Mouse (Mus musculus) brain, adult 2 months (tissue): ENCODE results near the gene Pla2g2e.
"Not testable (repeated sequence)": the region's sequence is repeated elsewhere in the genome, so short reads cannot be mapped to it uniquely, and the experiment has no call there.

Experiments
- DNase-seq: peaks from one replicate; pipeline ENCODE4 v3.0.0; 2011; ENCODE audit warnings: low read depth, low spot score

The Pla2g2e gene

GRCm38 (mm10) chr4:138882179-138882578 lies 4.4 kb downstream of the Pla2g2e start:
- no peak for DNase-seq

DNA sequence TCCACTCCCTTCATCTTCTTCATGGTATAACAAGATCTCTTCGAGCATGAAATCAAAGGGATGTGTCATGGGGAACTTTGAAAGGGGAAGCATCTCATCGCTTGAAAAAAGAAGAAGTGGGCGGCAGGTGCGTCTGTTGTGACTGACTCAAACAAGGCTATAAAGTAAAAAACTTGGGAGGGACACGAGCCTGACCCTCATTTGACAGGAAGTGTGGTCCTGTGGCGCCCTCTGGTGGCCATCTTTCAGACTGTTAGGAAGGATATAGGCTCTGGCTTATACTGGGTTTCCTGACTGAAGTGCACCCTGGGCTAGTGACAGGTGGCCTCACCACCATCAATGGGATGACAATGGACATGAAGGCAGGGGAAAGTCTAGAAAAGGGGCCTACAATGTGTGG lies 6.5 kb downstream of the Pla2g2e start:
- DNase-seq, result peak; percentile 88

DNA sequence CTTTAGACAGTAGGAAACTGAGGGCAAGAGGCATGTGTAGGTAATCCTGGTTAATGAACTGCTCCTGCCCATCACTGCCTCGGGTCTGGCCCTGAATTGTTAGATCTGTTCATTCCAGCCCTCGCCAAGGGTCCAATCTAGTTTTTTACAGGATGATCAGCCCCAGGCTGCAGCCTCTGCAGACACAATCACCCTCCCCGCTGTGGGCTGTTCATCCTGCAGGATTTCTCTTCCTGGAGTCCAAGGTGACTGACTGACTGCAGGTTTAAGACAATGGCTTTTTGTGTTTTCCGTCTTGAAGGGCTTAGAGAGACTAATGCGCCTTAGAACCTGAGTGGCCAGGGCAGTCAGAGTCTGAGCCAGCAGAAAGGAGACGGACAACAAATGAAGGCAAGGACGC lies 11.4 kb downstream of the Pla2g2e start:
- DNase-seq, result no peak

DNA sequence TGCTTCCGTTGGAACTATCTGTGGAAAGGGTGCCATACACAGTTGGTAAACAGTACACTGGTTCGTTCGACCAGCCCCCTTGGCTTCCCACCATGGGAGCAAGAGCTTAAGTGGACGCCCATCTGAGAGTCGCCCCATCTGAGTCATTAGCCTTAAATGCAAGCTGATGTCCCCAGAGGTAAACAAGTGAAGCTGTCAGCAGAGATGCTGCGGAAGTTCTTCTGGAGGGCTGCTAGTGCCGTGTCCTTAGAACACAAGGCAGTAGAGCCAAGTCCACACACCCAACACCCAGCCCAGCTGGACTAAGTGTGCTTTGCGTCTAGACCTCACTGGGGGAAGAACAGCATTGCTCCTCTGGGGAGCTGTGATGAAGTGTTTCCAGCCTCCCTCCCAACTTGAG lies 11.9 kb downstream of the Pla2g2e start:
- DNase-seq, result no peak

DNA sequence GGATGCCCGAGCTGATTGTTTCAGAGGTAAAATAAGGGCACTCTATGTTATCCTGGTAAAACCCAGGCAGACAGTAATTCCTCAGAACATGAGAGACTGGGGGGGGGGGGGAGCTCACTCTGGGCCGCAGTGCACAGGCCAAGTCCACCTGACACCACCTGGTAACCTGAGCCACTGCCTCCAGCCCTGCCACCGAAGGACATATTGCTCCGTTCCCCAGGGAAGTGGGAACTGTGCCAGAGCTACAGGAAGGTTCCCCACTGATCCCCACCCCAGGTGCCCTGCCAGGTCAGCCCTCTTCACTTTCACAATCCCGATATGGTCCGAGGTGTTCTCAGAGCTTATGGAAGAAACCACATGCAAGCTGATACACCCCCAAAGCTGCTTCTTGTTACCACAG lies 14.9 kb downstream of the Pla2g2e start:
- no peak for DNase-seq

- not testable (repeated sequence) for DNase-seq
Measured at GRCm38 (mm10) chr4:138893789-138894188, 16.0 kb downstream of the Pla2g2e start.

DNA sequence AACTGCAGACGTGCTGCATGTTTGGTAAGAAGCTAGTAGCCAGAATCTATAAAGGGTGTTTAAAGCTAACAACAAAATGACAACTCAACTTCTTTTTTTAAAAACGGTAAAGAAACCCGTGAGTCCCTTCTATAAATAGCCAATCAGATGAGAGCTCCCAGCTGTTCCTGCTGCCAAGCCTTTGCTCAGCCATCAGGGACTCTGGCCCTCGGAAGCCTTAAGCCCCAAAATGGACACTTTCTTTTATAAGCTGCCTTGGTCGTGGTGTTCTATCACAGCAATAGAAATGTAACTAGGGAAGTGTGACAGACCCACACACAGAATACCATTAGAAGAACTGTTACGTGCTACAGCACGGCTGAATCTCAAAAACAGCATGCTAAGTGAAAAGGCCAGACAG lies 21.6 kb downstream of the Pla2g2e start:
- peak; percentile 60 for DNase-seq

DNA sequence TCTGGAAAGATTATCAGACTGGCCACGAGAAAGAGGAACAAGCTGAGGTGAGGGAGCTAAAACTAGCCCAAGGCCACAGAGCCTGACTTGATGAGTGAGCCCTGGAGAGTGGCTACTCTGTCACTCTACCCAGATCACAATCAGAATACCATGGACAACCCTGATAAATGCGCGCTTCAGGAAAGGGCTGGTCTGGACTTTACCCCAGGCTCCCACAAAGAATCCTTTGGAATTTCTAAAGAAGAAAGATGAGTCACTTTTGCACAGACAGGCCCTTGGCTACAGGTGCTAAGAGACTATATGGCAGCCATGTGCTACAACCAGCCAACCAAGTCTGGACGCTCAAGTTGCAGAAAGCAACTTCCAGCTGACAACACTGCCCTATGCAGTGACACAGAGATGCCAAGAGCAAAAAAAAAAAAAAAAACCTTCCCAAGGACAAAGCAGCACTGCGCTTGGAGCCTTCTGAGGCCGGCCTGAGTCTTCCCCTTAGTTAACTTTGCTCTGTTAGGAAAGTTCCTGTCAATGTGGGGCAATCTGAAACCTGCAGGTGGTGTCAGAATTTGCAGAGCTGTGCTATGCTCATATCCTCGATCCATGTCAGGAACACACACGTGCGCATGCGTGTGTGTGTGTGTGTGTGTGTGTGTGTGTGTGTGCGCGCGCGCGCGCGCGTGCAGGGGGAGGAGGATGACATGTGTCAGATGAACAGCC lies 28.0 kb downstream of the Pla2g2e start:
- DNase-seq, result no peak

DNA sequence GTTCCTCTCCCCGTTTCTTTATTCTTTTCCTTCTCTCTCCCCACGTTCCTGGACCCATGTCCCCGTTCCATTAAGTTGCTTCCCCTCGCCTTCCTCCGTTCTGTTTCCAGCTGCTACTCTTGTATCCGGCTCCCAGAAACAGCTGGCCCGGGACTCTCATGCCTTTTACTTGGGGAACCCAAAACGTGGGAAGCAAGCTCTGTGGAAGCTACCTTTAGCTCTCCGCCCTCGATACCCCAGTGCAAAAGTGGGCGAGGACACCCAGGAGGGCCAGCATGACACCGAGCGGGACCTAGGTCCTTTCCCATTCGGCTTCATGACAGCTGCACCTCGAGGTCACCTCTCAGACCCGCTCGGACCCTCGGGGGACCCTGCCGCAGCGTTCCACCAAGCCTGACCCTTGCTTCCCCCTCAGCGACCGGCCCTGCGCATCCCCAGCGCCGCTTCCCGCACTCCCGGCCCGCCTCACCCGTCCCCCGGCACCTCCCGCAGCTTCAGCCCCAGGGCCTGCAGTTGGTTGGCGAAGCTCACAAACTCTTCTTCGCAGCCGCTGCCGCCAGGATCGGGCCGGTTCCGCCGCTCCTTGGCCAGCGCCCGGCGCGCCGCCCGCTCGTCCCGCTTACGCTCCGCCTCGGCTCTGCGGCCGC lies 35.5 kb downstream of the Pla2g2e start:
- DNase-seq, result peak; percentile 25

- peak; percentile 97 for DNase-seq
Measured at GRCm38 (mm10) chr4:138913797-138914196, 36.1 kb downstream of the Pla2g2e start, which contains the start of gene Otud3. Gene Otud3 (minus strand): TSS chr4:138913945.

DNA sequence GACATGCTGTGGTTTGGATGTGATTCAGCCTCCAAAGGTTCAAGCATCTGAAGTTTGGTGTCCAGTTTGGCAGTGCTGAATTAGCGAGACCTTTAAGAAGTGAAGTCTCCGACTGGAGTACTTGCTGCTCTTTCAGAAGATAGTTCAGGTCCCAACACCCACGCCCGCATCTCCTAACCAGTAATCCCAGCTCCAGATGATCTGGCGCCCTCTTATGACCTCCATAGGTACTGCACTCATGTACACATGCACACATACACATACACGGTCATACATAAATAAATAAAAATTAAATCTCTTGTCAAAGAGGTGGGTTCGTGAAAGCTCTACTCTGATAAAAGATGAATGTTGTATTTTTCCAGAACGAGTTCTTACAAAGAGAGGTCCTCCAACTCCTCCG lies 39.5 kb downstream of the Pla2g2e start:
- no peak for DNase-seq

- no peak for DNase-seq
Measured at GRCm38 (mm10) chr4:138921254-138922130, 43.8 kb downstream of the Pla2g2e start.

DNA sequence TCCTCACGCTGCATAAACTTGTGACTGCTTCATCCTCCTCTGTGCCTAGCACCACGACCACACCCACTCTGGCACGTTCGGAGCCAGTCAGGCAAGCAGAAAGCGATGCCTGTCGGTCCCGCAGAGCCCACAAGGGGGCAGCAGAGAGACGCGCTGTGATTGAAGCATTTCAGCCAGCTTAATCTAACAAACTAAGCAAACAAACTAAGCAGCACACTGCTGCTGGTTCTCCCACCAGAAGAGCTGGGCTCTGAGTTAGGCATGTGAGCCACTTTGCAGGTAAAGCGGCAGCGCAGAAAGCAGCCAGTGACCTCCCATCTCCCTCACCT lies 44.4 kb downstream of the Pla2g2e start:
- DNase-seq, result peak; percentile 93

- DNase-seq, result no peak
Measured at GRCm38 (mm10) chr4:138925561-138925960, 47.8 kb downstream of the Pla2g2e start.
